ENCODE assay signal across 30 mouse cellular contexts in the genomic region with DNA sequence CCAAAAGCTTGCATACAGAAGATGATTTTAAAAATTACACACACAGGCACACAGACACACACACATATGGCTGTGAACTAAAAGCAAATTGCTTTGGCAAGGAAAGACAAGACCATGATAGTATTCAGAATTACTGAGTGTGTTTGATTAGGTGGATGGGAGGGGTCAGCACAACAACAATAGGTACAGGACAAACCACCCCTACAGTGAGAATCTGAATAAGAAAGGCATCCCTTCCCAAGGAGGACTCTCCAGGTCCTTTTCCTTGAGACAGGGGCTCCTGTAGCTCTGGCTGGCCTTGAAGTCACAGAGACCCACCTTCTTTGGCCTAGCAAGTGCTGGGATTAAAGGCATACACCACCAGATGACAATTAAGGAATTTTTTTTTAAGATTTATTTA.
DNase-seq lines count a peak whose midpoint lies in the region; ATAC-seq and TF ChIP-seq lines count a peak whose summit lies in the region.
"Had no signal": no experiment of that assay in that cellular context is flagged by ENCODE, and none has a peak within 500 bp of the region (broad histone marks: within the 10 kb centered on the region; RNA-seq: fewer than 3 reads in every experiment).

No protein-coding gene starts in this region.

- ATAC-seq in forebrain, embryonic 13.5 days, result no peak
- ATAC-seq in kidney, embryonic 16.5 days (ENCODE audit: low FRiP score, low TSS enrichment), result no peak
- no peak for ATAC-seq in midbrain, postnatal 0 days (ENCODE audit: low FRiP score)
- ATAC-seq: CD4-positive, CD25-positive, alpha-beta regulatory T cell, adult 4 months; forebrain, embryonic 15.5 days; forebrain, postnatal 0 days; Patski had no signal

- peaks cover 27% of the 10 kb centered on the region for H3K36me3 ChIP-seq in forebrain, embryonic 13.5 days (ENCODE audit: poor library complexity, severe bottlenecking)
- H3K36me3 ChIP-seq in kidney, embryonic 16.5 days (ENCODE audit: insufficient read depth, low read length), result peaks cover 11% of the 10 kb centered on the region; the same call in 1 of the 2 replicates
- H3K36me3 ChIP-seq in midbrain, postnatal 0 days (ENCODE audit: insufficient read depth, low read length), result no peaks in the 10 kb centered on the region; the same call in 1 of the 2 replicates
- H3K36me3 ChIP-seq: G1E had no signal

- no peak overlapping the region for H3K4me3 ChIP-seq in forebrain, embryonic 13.5 days
- H3K4me3 ChIP-seq in kidney, embryonic 16.5 days (ENCODE audit: low read length), result no peak overlapping the region
- no peak overlapping the region for H3K4me3 ChIP-seq in midbrain, postnatal 0 days (ENCODE audit: low read depth, low read length)
- H3K4me3 ChIP-seq: embryonic facial prominence, embryonic 13.5 days; embryonic facial prominence, embryonic 15.5 days; erythroblast, embryonic 14.5 days; forebrain, embryonic 10.5 days; forebrain, embryonic 12.5 days; forebrain, embryonic 15.5 days had no signal

- no peak overlapping the region for H3K9ac ChIP-seq in forebrain, embryonic 13.5 days
- H3K9ac ChIP-seq in kidney, embryonic 16.5 days (replicated peaks; ENCODE audit: low read length), result no peak overlapping the region
- H3K9ac ChIP-seq in midbrain, postnatal 0 days (replicated peaks; ENCODE audit: low read length, poor library complexity, severe bottlenecking), result no peak overlapping the region
- H3K9ac ChIP-seq: embryonic facial prominence, embryonic 13.5 days; embryonic facial prominence, embryonic 15.5 days; forebrain, embryonic 12.5 days; forebrain, embryonic 15.5 days; forebrain, postnatal 0 days had no signal

- no peaks in the 10 kb centered on the region for H3K9me3 ChIP-seq in forebrain, embryonic 13.5 days (replicated peaks)
- no peaks in the 10 kb centered on the region for H3K9me3 ChIP-seq in kidney, embryonic 16.5 days (ENCODE audit: low read length)
- no peaks in the 10 kb centered on the region for H3K9me3 ChIP-seq in midbrain, postnatal 0 days (ENCODE audit: low read length)
- H3K9me3 ChIP-seq: embryonic facial prominence, embryonic 13.5 days; embryonic facial prominence, embryonic 15.5 days; forebrain, embryonic 10.5 days; forebrain, embryonic 12.5 days; forebrain, embryonic 15.5 days; G1E had no signal

- no peak overlapping the region for H3K4me2 ChIP-seq in forebrain, embryonic 13.5 days
- H3K4me2 ChIP-seq in kidney, embryonic 16.5 days (replicated peaks; ENCODE audit: low read depth, low read length), result no peak overlapping the region
- H3K4me2 ChIP-seq in midbrain, postnatal 0 days (ENCODE audit: low read depth, low read length, poor library complexity, severe bottlenecking), result no peak overlapping the region
- H3K4me2 ChIP-seq: embryonic facial prominence, embryonic 13.5 days; embryonic facial prominence, embryonic 15.5 days; forebrain, embryonic 12.5 days; forebrain, embryonic 15.5 days had no signal

- H3K27me3 ChIP-seq in forebrain, embryonic 13.5 days, result no peaks in the 10 kb centered on the region
- H3K27me3 ChIP-seq in kidney, embryonic 16.5 days (ENCODE audit: insufficient read depth, low read length), result no peaks in the 10 kb centered on the region
- H3K27me3 ChIP-seq in midbrain, postnatal 0 days (ENCODE audit: insufficient read depth, low read length), result no peaks in the 10 kb centered on the region
- H3K27me3 ChIP-seq: CH12.LX; embryonic facial prominence, embryonic 13.5 days; embryonic facial prominence, embryonic 15.5 days; forebrain, embryonic 12.5 days; forebrain, embryonic 15.5 days; Patski had no signal

- no peaks in the 10 kb centered on the region for H3K4me1 ChIP-seq in forebrain, embryonic 13.5 days
- no peaks in the 10 kb centered on the region for H3K4me1 ChIP-seq in kidney, embryonic 16.5 days (ENCODE audit: insufficient read depth, low read length)
- no peaks in the 10 kb centered on the region for H3K4me1 ChIP-seq in midbrain, postnatal 0 days (ENCODE audit: insufficient read depth, low read length)
- H3K4me1 ChIP-seq: embryonic facial prominence, embryonic 13.5 days; embryonic facial prominence, embryonic 15.5 days; forebrain, embryonic 10.5 days; forebrain, embryonic 12.5 days; forebrain, embryonic 15.5 days had no signal

- no peak for TF ChIP-seq CTCF in midbrain, postnatal 0 days (IDR thresholded peaks at IDR 0.05)

- H3K27ac ChIP-seq in forebrain, embryonic 13.5 days, result no peak overlapping the region
- no peak overlapping the region for H3K27ac ChIP-seq in kidney, embryonic 16.5 days (ENCODE audit: low read length)
- no peak overlapping the region for H3K27ac ChIP-seq in midbrain, postnatal 0 days (ENCODE audit: low read depth, low read length)
- H3K27ac ChIP-seq: embryonic facial prominence, embryonic 13.5 days; embryonic facial prominence, embryonic 15.5 days; forebrain, embryonic 10.5 days; forebrain, embryonic 12.5 days; forebrain, embryonic 15.5 days had no signal

- peak; percentile 23 for DNase-seq in heart, adult 11 months
- DNase-seq in heart, adult 8-10 months (ENCODE audit: low spot score), result no peak
- DNase-seq in ES-CJ7 (ENCODE audit: low read depth, low spot score) (peak; percentile 96), R1 (ENCODE audit: low read depth, low spot score) (peak; percentile 94), ZHBTc4 (ENCODE audit: low read depth, low spot score) (peak; percentile 83)
- DNase-seq in midbrain, postnatal 0 days (ENCODE audit: low spot score), result no peak
- DNase-seq: adrenal gland, adult 2 months; adrenal gland, postnatal 10 days; adrenal gland, postnatal 25 days; B cell, adult 2 months; cerebellum, adult 11 months; cerebellum, adult 18-20 months; cerebellum, adult 8-10 months; cerebellum, adult 9-11 months; cerebellum, postnatal 14 days; cerebellum, postnatal 36 days; embryo, embryonic 11 days; forebrain, postnatal 0 days had no signal

Comparison
In these comparisons a context has a peak if more than half of its experiments do, and no peak if none do; other contexts are left out.
1. DNase-seq: peak in heart, adult 11 months (single experiment), ES-CJ7 (single experiment), R1 (single experiment) and ZHBTc4 (single experiment); none in heart, adult 8-10 months (single experiment) and midbrain, postnatal 0 days (single experiment).